Mouse (Mus musculus) heart, postnatal 25 days (tissue): ENCODE measurements around the gene Elfn1. TPM values are rescaled to one million over a fixed set of nuclear protein-coding genes. Genes with fewer than 3 reads are reported as not detected.
"Not testable (repeated sequence)": the region's sequence is repeated elsewhere in the genome, so short reads cannot be mapped to it uniquely, and the experiment has no call there.

Experiments used
- DNase-seq: peaks from one replicate; pipeline ENCODE4 v3.0.0; 2022; ENCODE audit warnings: low spot score
- intact Hi-C: fragments of 180-260 bp; cut with DNase I; formaldehyde crosslinking; loops from one replicate; pipeline ENCODE4 v1.15.1; 2025
- total RNA-seq, 2 experiments: library from RNA; stranded (reverse); gene quantifications; 2 replicates each; pipeline ENCODE4 v1.2.3; 2021

The Elfn1 gene
- total RNA-seq, 2 experiments from 2014 or later, result 0.13 to 0.14 TPM

DNA sequence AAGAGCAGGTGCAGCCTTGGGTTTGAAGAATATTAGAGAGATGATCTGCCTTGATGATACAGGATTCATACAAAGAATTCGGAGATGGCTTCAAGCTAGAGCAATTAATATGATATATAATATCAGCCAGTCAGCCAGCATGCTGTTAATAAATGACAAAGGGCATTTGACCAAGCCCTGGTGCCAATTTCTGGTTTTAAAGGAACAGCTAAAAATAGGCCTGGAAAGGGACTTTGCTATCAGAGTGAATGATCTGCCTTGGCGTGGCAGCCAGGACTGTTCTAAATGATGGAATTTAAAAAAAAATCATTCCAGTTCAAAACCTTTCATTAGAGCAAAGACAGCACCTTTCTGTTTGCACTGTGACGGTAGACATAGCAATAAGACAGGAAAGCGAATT, 52.0 kb downstream of the Elfn1 start:
- intact Hi-C loops, result no loop called here
- no peak for DNase-seq

DNA sequence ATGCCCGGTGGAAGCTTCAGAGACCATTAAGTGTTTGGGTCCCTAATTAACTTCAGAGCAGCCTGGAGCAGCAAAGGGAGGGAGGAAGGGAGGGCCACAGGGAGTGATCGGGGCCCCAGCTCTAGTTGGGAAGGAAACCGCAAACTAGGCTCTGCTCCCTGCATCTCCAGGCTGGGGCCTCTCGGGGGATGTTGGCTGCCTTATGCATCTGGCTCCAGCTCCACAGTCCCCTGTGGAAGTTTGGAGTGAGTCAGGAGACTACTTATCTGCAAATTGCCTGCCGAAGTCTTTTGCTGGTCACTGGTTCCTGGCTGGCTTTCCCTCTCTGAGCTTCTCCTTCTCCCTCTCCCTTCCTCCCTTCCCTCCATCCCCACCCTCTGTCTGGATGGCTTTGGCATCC, 56.6 kb downstream of the Elfn1 start:
- intact Hi-C loops, result no loop called here
- peak; percentile 49 for DNase-seq

DNA sequence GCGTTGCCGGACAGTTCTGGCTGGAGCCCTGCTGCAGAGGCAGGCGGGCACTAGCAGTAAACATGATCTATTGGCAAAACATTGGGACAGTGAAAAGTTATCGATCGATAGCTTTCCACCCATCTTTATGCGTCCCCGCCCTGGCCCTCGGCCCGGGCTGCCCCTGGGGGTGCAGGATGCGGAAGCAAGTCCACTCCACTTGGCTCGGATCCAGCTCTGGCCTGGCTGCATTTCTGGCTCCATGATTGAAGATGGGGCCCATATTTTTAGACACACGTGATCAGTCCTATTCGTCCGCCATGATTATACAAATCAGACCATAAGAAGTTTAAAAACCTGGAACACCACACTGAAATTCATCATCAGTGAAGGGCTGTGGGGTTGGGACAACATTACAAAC, 57.9 kb downstream of the Elfn1 start:
- no peak for DNase-seq

DNA sequence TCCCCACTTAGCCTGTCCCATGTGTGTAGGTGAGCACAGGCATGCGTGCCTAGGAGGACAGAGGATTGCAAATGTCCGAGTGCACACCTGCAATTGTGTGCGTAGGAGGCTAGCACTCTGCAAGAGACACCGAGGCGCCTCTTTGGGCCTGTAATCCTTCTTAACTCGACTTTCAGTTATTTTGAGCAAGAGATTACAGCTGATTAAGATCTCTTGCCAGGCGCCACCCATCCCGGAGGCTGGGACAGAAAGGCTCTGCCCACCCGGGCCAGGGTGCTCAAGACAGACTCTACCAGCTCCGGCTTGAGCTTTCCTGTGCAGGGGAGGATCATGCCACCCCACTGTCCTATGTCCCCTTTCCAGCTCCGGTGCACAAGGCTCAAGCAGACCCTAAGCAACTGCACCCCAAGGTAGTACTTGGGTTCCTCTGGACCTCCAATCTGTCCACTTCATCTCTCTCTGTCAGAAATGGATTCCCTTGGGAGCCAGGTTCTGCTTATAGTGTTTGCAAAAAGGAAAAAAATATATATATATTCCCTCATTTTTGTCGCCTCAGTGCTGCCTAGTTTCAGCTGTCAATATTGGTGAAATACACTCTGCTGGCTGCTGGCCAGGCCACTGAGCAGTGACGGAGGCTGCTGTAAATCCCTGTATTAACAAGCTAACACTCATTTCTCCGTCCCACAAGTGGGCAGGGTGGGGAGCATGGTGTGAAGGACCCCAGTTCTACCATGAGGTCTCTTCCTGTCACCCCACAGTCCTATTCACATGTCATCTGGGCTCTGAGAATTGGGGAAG, 61.6 kb downstream of the Elfn1 start:
- intact Hi-C loops, result no loop called here
- DNase-seq, result no peak

More for the DNA sequence above, 57.9 kb downstream of the Elfn1 start:
- intact Hi-C loops, result no loop called here

DNA sequence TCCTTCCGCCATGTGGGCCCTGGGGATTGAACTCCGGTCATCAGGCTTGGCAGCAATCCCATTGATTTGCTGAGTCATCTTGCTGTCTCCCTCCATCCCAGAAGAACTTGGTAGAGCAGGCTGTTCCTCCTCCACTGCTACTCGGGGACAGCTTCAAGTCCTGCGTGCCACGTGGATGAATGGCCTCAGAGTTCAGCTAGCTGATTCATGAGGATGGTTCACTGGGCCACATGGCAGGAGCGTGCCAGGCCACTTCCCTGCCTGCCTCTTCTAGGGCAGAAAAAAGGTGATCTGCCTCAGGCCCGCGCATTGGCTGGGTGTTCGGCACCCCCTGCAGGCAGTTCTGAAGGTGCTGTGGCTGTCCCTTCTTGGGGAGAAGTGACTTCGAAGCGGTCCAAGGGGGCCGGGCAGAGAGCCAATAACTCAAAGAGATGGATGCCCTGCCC, 62.5 kb downstream of the Elfn1 start:
- no peak for DNase-seq
- intact Hi-C loops, result loop anchor here (2.0 kb wide), 1 partner anchor 131 kb away; no protein-coding TSS in a partner anchor

DNA sequence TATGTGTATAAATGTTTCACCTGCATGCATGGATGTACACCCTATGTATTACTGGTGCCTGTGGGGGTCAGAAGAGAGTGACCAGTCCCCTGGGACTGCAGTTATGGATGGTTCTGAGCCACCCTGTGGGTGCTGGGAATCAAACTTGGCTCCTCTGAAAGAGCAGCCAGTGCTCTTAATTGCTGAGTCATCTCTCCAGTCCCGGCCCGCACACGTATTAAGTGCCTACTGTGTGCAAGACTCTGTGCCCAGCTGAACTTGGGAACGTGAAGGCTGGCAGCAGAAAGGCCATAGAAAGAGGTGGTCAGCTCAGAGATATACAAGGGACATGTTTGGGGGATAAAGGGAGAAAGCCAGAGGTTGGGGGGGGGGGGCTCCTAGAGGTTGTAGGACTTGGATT, 68.8 kb downstream of the Elfn1 start:
- no peak for DNase-seq
- intact Hi-C loops, result no loop called here

DNA sequence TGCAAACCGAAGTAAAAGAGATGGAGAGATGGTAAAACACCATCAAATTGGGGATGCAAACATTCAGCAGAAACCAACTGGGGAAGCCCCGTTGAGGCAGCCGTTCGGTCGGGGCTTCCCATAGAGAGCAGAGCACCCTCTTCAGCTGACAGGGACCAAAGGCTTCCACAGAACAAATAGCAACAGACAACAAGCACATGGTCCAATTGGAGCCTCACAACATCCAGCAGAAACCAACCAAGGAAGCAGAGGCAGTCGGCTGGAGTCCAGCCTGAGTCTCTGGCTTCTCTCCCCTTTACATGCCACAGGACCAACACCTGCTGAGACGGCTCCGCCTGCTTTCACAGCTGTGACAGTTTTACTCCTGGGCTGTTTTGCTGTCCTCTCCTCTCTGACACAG, 69.7 kb downstream of the Elfn1 start:
- intact Hi-C loops, result no loop called here
- DNase-seq, result no peak

DNA sequence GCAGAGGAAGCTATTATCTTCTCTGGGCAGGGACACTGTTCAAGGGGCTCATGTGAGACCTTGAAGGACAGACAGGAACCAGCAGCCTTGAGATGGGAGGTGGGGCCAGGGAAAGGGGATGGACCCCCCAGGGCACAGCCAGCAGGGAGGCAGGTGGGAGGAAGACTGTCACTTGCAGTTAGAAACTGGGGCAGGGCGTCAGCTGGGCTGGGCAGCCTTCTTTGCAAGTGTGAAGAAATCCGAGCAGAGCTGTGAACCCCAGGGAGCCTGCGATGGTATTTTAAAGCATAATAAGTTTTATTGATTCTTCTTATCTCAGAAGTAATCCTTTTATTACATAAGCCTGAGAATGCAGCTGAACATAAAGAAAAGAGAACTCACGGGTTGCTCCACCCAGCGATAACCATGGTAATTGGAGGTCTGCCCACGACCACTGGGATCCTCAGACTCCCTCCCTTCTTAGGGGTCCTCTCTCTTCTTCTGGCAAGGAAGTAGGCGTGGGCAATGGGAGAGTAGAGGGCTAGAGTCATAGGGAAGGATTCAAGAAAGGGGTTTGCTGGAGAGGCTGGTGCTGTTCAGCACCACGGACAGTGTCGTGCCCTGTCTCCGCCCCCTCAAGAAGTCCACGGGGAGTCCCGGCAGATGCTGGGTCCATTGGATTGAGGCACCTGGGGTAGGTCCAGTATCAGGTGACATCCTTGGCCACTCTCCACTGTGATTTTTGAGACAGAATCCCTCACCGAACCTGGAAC, 71.0 kb downstream of the Elfn1 start:
- DNase-seq, result no peak
- intact Hi-C loops, result no loop called here

DNA sequence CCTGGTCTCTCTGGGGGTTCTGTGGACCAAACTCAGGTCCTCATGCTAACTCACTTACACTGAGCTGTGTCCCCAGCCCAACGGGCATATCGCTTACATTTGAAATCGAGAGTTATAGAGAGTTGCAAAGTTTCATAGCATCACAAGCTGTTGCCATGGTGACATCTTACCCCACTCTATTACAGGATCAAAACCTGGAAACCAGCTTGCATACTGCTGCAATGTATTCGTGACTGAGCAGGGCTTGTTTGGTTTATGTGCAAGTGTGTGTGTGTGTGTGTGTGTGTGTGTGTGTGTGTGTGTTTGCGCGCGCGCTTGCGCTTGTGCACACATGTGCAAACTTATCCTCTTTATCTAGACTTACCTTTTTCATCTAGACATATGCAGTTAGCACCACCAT, 71.6 kb downstream of the Elfn1 start:
- intact Hi-C loops, result no loop called here
- DNase-seq, result no peak

DNA sequence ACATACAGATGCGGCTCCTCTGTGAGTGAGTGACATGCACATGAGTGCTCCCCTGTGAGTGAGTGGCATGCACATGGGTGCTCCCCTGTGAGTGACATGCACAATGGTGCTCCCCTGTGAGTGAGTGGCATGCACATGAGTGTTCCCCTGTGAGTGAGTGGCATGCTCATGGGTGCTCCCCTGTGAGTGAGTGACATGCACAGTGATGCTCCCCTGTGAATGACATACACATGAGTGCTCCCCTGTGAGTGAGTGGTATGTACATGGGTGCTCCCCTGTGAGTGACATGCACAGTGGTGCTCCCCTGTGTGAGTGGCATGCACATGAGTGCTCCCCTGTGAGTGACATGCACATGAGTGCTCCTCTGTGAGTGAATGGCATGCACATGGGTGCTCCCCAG, 74.2 kb downstream of the Elfn1 start:
- intact Hi-C loops, result no loop called here
- no peak for DNase-seq

DNA sequence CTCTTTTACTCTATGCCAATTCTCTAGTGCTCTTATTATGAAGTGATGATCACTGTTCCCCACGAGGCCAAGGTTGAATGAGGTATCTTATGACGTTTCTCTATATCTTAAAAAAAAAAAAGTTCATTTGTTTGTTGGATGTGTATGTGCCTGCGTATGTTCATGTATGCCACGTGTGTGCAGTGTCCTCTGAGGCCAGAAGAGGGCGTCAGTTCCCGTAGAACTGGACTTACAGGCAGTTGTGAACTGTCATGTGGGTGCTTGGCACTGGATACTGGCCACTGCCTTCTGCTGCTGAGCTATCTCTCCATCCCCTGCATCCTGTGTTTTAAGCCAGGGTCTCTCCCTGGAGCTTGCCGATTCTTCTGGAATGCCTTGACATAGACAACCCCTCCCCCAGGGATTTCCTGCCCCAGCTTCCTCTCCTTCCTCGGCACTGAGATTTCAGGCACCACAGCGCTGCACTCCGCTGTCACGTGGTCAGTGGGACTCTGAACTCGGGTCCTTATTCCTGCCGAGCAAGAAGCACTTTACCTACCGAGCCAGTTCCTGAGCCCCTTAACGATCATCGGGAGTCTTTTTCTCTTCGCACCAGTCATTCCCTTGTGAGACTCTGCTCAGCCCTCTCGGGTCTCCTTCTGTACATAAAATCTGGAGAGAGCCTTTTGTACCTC, 77.5 kb downstream of the Elfn1 start:
- DNase-seq, result no peak
- intact Hi-C loops, result no loop called here

DNA sequence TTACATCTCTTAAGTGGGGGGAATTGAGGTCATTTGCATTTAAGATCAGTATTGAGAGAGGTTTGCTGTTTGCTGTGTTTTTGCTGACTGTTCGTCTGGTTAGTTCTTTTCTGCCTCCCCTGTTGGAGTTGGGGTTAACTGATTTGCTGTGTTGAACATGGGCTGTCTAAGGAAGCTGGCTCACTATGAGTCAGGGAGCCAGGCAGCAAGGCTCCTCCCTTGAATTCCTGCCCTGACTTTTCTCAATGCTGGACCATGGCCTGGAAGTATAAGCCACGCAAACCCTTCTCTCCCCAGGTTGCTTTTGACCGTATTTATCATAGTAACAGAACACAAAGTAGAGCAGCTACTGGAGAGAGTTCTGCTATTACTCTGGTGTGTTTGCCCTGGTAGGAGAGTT, 83.8 kb downstream of the Elfn1 start:
- intact Hi-C loops, result no loop called here
- DNase-seq, result no peak

DNA sequence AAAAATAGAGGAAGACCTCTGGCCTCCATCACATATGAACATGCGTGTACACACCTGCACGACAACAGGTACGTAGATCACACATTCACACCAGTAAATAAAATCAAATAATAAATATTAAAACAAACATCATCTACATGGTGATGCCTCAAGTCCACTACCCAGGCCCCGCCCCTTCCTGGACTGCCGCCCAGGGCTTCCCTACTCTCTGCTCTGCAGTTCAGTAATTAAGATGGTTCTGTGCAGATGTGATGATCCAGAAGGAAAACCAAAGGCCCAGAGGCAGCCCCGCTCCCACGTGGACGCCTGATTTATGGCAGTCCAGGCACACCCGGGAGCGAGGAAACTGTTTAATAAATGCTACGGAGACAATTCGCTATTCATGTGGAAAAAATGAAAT, 90.6 kb downstream of the Elfn1 start:
- intact Hi-C loops, DNase-seq: not testable (repeated sequence)

DNA sequence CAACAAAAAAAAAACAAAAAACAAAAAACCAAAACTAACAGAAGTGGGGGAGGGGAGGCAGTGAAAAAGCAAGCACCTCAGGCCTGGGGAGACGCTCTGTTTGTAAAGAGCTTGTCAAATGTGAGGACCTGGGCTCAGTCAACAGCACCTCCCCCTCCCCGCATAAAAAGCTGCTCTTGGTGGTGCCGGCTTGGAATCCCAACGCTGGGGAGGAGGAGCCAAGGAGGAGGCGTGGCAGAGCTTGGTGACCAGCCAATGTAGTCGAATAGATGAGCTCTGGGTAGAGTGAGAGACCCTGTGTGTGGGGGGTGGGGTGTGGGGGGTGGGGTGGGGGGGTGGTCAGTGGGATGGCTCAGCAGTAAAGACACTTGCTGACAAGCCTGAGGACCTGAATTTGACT, 91.2 kb downstream of the Elfn1 start:
- no peak for DNase-seq
- intact Hi-C loops, result no loop called here

DNA sequence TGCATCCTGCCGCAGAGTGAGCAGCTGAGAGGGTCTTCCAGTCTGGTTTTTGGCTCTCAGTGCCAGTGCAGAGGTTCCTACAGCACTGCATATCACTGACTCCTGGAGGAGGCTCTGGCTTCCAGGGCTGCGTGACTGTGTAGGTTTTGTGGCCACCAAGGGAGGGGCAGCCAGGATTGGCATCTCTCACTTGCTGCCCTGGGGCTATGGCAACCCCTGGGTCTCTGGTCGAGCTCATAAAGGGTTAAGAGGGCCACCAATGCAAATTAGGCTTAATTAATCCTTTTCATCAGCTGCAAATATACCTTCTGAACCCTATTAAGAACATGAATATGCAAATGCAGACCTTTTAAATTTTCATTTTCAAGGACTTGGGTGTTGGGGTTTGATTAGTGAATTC, 94.8 kb downstream of the Elfn1 start:
- intact Hi-C loops, result no loop called here
- no peak for DNase-seq

DNA sequence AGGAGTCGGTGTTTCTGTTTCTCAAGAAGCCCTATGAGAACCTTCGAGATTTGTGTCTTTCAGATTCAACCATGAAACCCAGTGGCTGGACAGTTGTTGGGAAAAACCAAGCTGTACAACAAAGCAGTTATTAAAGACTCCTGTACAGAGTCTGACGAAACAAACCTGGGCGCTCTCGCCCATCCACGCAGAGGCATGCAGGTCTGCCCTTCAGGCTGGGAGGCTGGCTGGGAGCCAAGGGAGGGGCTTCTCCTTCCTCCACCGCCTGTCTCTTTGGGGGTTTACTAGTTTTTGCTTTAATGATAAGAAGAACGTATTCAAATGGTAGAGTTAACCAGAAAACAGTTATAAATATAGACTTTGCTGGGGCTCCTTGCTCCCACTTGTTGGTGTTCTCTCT, 99.1 kb downstream of the Elfn1 start:
- intact Hi-C loops, result no loop called here
- no peak for DNase-seq

DNA sequence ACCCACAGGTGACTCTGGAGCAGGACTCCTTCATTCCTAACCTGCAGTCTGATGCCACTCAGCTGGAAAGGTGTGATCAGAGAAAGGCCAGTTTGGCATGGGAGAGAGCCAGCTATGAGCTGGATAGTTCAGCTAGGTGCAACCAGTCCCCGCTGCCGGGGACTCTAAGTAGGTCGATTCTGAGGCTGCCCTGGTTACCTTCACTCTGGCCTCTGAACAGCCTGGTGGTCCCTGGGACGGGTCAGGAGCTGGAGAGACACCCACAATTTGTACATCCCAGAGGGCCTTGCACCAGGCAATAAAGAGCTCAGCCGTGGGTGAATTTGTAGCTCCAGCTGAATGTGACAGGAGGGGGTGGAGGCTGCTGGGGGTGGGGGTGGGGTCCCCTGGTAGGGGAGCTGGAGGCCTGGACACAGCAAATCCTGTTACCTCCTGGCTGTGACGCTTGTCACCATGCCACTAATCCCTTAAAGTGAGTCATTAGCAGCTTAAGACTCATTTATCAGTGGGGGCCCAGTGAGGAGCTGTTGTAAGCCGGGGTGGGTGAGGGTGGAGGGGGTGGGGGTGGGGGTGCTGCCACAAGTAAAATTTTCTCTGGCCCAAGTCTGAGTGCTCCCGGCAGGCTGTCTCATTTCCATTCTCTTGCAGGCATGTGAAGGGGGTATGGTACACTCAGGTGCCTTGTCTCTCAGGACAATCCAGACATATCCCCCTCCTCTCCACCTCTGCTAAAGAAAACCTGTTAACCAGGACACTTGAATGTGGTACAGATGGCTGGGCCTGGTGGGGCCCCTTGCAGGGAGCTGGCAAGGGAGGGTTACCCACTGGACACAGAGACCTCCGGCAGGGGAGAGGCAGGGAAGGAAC, 100.1 kb downstream of the Elfn1 start:
- DNase-seq, result no peak
- intact Hi-C loops, result no loop called here

DNA sequence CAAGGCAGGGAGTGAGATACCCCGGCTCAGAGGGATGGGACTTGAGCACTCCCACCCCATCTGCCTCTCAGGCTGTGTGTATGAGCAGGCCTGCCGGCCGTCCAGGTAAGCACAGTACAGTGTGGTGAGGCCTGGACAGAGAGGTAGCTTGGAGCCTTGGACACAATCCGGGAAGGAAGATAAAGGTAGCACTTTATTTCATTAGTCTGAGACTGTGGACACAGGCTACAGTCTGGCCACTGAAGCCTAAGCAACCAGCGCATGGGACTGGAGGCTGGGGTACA, 100.7 kb downstream of the Elfn1 start:
- no peak for DNase-seq
- intact Hi-C loops, result no loop called here

DNA sequence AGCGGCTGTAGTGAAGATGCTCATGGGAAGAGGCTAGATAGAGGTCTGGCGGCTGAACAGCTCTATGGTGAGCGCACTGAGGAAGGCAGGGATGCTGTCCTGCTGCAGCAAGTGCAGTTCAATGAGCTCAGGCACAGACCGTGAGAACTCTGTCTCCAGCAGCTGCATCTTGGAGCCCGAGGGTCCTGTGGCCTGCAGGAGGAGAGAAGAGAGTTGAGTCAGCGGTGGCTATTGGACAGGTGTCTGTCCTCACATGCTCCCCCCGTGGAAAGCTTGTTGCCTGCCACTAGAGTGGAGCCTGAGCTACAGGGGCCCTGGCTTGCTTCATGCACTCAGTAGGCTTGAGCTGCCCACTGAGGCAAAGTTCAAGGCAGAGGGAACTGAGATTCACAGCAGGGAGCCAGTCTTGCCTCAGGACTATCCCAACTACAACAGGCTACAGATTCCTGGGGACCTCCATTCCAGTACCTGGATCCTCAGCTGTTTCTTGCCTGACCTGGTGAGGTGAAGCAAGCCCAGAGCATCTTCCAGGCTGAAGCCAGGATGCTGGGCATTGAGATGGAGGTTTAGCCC, 101.4 kb downstream of the Elfn1 start:
- intact Hi-C loops, result no loop called here
- DNase-seq, result no peak

DNA sequence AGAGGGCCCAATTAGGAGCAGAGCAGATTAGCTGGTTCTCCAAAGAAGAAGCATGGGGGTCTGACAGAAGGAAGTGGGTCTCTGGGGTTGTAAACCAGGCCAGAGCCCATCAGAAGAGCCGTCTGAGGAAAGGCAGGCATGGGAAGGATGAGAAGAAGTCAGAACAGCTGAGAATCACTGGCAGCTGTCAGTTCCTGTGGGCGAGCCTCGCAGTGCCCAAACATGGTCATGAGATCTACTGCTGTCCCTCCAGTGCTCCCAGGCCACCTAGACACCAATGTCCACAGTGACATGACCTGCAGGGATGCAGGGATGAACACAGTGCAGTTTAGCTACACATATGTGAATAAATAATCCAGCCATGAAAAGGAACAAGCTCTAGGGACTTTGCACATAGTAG, 102.7 kb downstream of the Elfn1 start:
- DNase-seq, result no peak
- intact Hi-C loops, result no loop called here
